Mouse (Mus musculus) urinary bladder, postnatal 25 days (tissue): ENCODE measurements around the gene Ankrd65.
"Not testable (repeated sequence)": the region's sequence is repeated elsewhere in the genome, so short reads cannot be mapped to it uniquely, and the experiment has no call there.

Experiments
- DNase-seq: peaks from one replicate; pipeline ENCODE4 v3.0.0; 2022; ENCODE audit warnings: low spot score

Gene Ankrd65

GRCm38 (mm10) chr4:155790021-155790489 lies at the start of gene Ankrd65:
Gene Ankrd65, plus strand, starts transcription at chr4:155790439.
- no peak for DNase-seq

- not testable (repeated sequence) for DNase-seq
These were observed 49.6 kb upstream of the Ankrd65 start for GRCm38 (mm10) chr4:155740681-155741080.

- no peak for DNase-seq
These were observed 47.6 kb upstream of the Ankrd65 start for GRCm38 (mm10) chr4:155742684-155743083.

GRCm38 (mm10) chr4:155744474-155744873 lies 45.8 kb upstream of the Ankrd65 start:
- DNase-seq, result no peak

GRCm38 (mm10) chr4:155745136-155745535 lies 45.1 kb upstream of the Ankrd65 start:
- DNase-seq, result no peak

GRCm38 (mm10) chr4:155746036-155746548 lies 44.1 kb upstream of the Ankrd65 start:
- DNase-seq, result no peak

- no peak for DNase-seq
These were observed 43.4 kb upstream of the Ankrd65 start for GRCm38 (mm10) chr4:155746575-155747490.

- DNase-seq, result no peak
These were observed 33.2 kb upstream of the Ankrd65 start for GRCm38 (mm10) chr4:155757011-155757410.

- no peak for DNase-seq
These were observed 30.2 kb upstream of the Ankrd65 start for GRCm38 (mm10) chr4:155759862-155760612.

GRCm38 (mm10) chr4:155760613-155761355 lies 29.5 kb upstream of the Ankrd65 start, which contains the start of gene Atad3a:
Gene Atad3a, minus strand, starts transcription at chr4:155761093.
- DNase-seq, result peak; percentile 95

- DNase-seq, result no peak
These were observed 28.7 kb upstream of the Ankrd65 start for GRCm38 (mm10) chr4:155761356-155762099.

- DNase-seq, result no peak
These were observed 27.9 kb upstream of the Ankrd65 start for GRCm38 (mm10) chr4:155762357-155762756.

- DNase-seq, result no peak
These were observed 20.8 kb upstream of the Ankrd65 start for GRCm38 (mm10) chr4:155769496-155769879.

GRCm38 (mm10) chr4:155769880-155770512 lies 20.2 kb upstream of the Ankrd65 start:
- DNase-seq, result peak; percentile 93

GRCm38 (mm10) chr4:155770626-155771025 lies 19.6 kb upstream of the Ankrd65 start:
- no peak for DNase-seq

GRCm38 (mm10) chr4:155771706-155772105 lies 18.5 kb upstream of the Ankrd65 start:
- DNase-seq, result no peak

- no peak for DNase-seq
These were observed 17.5 kb upstream of the Ankrd65 start for GRCm38 (mm10) chr4:155772786-155773185.

GRCm38 (mm10) chr4:155773335-155774078 lies 16.7 kb upstream of the Ankrd65 start:
- no peak for DNase-seq

GRCm38 (mm10) chr4:155774280-155774754 lies 15.9 kb upstream of the Ankrd65 start, which contains the start of gene Vwa1:
Gene Vwa1, minus strand, starts transcription at chr4:155774698.
- DNase-seq, result peak; percentile 94
